Mouse (Mus musculus): ENCODE data around the gene C77080.

The C77080 gene

GRCm38 (mm10) chr4:129261196-129261595 is at the start of gene C77080:
C77080 (minus strand) TSS chr4:129261404.
- DNase-seq: no peak

GRCm38 (mm10) chr4:129307936-129308335 is 46.7 kb upstream of the C77080 start:
- no peak for DNase-seq

- no peak for DNase-seq
Observed at GRCm38 (mm10) chr4:129304306-129304705, 43.1 kb upstream of the C77080 start.

DNA sequence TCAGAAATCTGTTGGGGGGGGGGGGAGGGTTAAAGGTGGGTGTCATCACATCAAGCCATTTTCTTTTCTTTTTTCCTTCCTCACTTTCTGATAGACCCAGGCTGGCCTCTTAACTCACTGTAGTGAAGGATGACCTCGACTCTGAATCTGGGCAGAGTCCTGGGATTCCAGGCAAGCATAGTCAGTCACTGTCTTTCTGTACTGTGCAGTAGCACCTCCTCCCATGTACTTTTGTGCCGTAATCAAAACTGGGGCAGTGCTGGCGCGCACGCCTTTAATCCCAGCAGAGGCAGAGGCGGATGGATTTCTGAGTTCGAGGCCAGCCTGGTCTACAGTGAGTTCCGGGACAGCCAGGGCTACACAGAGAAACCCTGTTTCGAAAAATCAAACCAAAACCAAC is 42.6 kb upstream of the C77080 start:
- peak in 1 of 2 experiments; percentile 15 for DNase-seq

- DNase-seq: no peak
Observed at GRCm38 (mm10) chr4:129303401-129303800, 42.2 kb upstream of the C77080 start.

DNA sequence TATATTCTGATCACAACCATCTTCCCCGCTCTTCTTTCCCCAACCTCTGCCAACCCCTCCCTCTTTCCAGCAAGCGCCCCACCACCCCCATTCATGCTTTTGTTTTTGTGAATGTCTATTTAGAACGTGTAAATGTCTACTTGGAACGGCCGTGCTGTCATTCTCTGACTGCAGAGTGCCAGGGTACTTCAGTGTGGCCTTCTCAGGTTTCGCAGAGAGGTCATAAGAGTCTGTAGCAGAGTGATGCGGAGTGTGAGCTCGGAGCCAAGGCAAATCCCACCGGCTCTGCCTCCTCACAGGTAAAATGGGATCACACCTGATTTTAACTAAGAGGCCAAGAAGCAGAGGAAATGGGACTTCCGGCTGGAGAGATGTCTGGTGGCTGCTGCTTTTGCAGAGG is 37.9 kb upstream of the C77080 start:
- no peak for DNase-seq

GRCm38 (mm10) chr4:129297724-129298123 is 36.5 kb upstream of the C77080 start:
- DNase-seq: no peak

DNA sequence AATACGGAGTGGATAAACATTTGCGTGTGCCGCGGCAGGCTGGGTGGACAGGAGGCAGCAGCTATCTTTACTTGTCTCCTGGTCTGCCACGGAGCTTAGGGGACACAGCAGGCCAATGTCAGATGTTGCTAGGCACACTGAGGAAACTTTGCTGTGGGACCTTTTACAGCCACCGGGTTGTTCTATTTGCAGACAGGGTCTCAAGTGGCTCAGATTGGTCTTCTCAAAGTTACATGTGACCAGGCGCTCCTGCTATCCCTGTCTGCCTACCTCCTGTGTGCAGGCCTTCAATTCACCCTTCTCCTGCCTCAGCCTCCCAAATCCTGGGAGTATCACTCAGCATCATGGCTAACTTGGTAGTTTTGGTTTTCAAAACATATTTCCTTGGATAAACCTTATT is 34.9 kb upstream of the C77080 start:
- DNase-seq: no peak

GRCm38 (mm10) chr4:129295188-129295587 is 34.0 kb upstream of the C77080 start:
- no peak for DNase-seq

- DNase-seq: peak in 1 of 2 experiments; percentile 29
Observed at GRCm38 (mm10) chr4:129293702-129294101, 32.5 kb upstream of the C77080 start.

DNA sequence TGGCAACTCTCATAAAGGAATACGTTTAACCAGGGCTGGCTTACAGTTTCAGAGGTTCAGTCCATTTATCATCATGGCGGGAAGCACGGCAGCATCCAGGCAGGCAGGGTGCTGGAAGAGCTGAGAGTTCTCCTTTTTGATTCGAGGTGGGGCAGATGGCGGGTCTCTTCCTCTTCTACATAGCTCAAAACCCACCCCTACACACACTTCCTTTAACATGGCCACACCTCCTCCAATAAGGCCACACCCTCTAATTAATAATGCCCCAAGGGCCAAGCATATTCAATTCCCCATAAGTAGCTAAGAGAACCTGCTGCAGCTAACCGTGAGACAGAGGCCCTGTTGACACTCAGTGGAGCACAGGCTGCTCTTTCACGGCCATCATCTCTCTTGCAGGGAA is 31.6 kb upstream of the C77080 start:
- DNase-seq: no peak

GRCm38 (mm10) chr4:129289671-129290070 is 28.5 kb upstream of the C77080 start:
- DNase-seq: no peak

DNA sequence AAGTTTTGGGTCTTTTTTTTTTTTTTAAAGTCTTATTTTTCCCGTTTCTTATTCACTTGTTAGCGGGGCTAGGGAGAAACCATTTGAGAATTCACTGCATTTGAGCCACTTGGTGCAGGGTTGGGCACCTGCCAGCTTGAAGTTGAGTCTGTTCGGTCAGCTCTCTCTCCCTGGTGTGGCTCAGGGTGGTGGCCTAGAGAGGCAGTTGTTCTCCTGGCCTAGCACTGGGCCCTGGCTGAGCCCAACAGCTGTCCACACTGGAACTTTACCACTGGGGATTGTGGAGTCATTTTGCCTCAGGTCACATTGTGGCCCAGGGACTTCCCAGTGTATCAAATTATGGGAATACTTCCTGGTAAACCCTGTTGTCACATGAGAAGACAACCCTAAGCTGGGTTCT is 26.9 kb upstream of the C77080 start:
- DNase-seq: peak; percentile 31 to 51

GRCm38 (mm10) chr4:129287472-129287981 is 26.3 kb upstream of the C77080 start, which contains the start of gene Sync:
Sync (plus strand) TSS chr4:129287617.
- peak; percentile 45 to 66 for DNase-seq

DNA sequence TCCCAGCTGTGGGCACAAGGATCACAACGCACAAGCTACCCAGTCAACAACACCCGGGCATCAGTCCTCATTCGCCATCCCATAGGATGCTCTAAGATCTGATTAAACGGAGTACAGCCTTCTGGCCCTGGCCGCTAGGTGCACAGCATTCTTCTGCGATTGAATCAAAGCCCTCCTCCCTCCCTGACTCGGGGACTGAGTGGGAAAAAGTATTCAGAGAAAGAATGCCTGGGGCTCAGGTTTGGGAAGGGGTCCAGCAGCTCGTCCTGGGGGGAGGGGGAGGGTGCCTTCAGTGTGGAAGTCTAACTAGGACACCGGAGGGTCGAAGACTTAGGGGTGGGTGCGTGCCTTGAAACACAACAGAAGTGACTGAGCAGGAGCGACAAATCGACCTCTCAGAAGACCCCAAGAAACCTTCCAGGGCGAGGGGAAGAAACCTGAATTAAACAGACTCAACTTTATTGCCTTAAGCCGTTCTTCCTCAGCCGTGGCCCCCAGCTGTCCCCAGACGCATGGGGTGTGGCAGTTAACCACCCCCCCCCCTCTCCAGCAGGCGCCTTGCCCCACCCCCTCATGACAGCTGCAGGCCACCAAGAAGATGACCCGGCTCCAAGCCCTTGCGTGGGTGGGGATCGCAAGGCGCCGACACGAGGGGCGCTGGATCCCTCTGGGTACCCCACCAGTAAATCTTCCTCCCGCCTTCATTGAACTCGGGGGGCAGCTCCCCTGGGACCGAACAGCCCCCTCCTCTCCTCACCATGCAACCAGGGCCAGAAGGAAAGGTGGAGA is 25.7 kb upstream of the C77080 start:
- DNase-seq: peak; percentile 38 to 61

DNA sequence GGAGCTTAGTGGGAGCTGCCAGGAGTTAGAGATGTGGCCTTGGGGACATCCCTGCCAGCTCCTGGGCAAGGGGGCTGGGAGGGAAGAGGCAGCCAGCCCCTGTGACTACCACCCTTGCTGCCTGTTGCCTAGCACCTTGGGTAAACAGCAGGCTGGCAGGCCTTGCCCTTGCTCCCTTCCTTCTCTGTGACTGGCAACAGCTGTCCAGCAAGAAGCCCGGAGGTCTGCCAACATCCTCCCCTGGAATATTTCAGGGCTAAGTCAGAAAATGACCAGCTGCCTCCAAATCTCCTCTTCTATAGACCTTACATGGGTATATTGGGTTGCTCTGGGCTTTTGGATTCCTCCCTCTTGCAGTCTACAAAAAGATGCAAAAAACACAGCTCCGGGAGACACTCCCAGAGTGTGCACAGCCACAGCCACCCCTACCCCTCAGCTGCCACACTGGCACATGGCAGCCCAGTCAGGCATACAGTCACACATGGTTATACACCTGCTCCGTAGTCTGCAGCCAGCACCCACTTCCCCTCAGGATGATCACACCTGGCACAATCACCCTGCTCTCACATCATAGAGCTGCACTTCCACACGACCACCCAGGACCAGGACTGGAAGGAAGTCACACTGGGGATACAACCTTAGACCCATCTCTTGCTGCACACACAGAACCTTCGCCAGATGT is 24.9 kb upstream of the C77080 start:
- peak in 1 of 2 experiments; percentile 28 for DNase-seq

DNA sequence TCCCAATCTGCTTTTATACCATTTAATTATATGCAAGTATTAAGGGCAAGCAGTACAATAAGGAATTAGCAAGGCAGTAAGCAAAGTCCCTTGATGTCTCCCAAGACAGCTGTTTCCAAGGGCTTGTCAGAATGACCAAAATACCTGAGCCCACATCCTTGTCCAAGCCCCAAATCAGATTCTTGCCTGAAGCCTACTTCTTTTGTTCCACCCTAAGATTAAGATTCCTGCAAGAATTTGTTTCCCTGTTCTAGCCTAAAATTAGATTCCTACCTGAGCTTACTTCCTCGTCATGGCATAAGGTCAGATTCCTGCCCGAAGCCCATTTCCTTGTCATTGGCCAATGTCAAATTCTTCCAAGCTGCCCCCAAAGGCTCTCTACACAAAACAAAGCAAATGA is 23.5 kb upstream of the C77080 start:
- no peak for DNase-seq

DNA sequence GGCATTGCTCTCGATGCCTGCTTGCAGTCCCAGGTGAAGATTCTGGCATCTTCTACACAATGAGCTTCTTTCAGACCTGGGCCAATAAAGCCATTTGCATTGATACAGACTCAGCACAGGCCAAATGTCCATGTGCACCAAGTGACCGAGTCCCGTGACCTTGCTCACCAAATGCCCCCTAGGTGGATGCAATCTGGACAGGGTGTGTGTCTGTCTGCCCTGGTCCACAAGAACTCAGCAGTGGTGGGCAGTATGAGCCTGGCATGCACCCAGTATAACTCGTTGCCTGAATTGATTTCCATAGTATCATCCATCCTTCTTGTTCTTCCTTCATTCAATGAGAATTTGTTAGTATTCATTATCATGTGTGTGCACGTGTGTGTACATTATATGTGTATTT is 22.0 kb upstream of the C77080 start:
- DNase-seq: no peak

- no peak for DNase-seq
Observed at GRCm38 (mm10) chr4:129282786-129283185, 21.6 kb upstream of the C77080 start.

DNA sequence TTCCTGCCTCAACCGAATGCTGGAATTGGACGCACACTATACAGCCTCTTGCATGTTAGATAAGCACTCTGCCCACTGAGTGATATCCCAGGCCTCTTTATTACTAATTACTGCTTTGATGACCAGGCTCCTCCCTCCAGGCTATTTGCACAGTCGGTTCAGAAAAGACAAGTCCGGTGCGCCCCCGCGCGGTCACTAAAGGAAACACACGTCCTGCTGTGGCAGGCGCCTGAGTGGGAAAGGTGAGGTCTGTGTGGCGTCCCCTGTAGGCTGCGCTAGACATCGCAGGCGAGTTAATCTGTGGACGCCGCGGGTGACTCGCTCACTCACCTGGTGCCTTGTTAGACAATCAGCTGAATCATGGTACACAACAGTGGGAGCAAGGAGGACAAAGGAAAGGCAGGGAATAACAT is 15.3 kb upstream of the C77080 start:
- DNase-seq: peak; percentile 99

DNA sequence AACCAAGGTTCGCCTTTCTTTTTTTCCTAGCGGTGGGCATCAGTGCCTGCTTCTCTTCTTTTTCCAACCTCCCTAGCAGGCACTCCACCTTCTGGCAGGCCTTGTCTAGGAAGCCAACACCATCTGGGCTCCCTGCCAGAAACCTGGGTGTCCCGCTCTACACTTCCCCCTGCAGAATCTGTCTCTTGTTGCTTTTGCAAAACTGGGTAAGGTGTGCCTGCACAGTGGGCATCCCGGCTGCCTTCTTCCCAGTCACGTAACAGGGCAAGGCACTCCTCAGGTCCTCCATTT is 11.5 kb upstream of the C77080 start:
- peak; percentile 74 to 83 for DNase-seq

GRCm38 (mm10) chr4:129271991-129272755 is 11.0 kb upstream of the C77080 start:
- peak; percentile 55 to 79 for DNase-seq

- DNase-seq: no peak
Observed at GRCm38 (mm10) chr4:129268698-129269097, 7.5 kb upstream of the C77080 start.

All from kidney, postnatal 4 days (tissue).